Mouse (Mus musculus): ENCODE data around the gene H2-Q4.
A peak's percentile ranks its signal among the peaks of the same experiment; 100 is the strongest.
"Not testable (repeated sequence)": the region's sequence is repeated elsewhere in the genome, so short reads cannot be mapped to it uniquely, and the experiment has no call there.

H2-Q4 gene

DNA sequence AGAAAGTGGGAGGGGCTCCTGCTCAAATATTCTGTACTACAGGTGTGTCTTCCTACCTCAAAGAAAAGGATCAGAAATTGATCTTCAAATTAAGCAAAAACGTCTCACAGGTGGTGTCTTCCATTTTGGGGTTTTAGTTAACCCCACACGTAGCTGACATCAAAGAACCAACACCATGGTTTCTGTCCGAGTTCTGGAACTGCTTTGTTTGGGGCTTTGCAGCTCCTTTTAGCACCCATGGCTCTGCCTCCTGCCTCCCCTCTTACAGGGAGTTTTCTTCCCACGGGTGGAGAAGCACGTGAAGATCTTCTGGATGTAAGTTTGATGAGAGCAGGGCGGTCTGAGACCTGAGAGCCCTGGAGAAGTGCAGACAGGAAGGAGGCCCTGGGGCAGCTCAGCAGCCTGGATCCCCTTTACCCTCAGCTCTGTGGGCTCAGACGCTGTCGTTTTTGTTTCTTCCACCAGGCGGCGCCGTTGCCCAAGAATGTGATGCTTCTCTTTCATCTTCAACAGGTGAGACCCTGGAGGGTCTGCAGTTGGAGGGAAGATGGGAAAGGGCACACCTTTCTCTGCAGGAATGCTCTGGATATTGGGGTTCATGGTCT, 40.9 kb downstream of the H2-Q4 start:
- peak; percentile 23 for DNase-seq (ENCODE audit: low read depth)

DNA sequence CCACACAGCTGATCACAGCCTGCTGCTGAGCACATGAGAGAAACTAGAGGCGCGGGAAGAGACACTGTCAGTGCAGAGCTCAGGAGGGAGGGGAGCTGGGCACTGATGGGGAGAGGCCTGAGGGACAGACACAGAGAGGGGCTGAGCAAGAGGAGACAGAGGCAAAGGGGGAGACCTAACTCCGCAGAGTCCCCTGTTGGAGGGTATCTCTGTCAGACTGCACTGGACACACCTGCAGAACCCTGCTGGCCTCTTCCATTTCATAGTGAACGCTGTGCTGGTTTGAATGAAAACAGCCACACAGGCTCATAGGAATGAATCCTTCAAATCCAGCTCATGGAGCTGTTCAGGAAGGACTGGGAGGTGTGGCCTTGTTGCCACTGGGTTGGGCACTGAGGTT, 41.9 kb downstream of the H2-Q4 start:
- DNase-seq (ENCODE audit: low read depth): not testable (repeated sequence)

DNA sequence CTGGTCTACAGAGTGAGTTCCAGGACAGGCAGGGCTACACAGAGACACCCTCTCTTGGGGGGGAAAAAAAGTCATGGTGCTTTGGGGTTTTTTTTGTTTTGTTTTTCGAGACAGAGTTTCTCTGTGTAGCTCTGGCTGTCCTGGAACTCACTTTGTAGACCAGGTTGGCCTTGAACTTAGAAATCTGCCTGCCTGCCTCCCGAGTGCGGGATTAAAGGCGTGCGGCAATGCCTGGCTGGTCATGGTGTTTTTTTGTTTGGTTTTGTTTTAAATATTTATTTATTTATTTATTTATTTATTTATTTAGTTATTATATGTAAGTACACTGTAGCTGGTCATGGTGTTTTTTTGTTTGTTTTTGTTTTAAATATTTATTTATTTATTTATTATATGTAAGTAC, 42.9 kb downstream of the H2-Q4 start:
- DNase-seq (ENCODE audit: low read depth): not testable (repeated sequence)

DNA sequence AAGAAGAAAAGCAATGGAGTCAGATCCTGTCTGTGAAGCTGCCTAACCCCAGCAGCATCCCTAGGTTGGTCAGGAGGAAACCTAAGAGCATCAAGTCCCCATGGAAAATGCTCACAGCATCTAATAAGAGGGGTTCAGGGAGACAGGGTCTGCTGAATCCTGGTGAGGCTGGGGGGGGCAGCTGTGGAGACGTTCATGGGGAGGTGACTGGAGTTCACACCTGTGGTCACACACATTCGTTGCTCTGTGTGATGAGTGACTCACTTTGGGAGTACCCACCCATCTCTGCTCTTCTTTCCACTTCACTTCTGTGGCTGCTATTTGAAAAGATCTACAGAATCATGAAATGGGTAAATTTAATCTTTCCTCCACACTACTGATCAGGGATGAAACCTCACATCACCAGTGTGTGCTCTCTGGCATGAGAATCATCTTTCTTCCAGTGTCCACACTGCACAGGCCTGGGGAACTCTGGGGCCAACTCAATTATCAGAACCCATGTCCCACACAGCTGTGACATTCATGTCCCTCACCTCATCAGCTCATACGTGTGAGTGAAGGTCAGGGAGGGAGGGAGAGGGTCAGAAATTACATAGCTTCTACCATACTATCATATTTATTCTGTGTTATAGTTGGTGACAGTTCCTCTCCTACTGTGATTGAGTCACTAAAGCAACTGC, 43.9 kb downstream of the H2-Q4 start:
- not testable (repeated sequence) for DNase-seq (ENCODE audit: low read depth)

DNA sequence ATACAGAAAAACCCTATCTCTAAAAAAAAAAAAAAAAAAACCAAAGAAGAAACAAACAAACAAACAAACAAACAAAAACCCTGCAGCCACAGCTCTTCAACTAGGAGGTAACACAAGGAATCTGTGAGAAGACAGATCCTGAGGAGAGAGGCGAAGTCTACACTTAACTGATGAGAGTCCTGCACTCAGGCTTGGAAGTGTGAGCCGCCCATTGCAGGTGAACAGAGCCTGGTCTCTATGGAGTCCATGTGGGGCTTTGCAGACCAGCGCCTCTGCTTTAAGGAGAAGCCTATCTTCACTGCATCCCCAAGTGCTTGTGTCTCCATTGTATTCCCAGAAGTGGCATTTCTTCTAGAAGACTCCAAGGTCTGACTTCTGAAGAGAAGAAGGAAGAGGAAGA, 44.7 kb downstream of the H2-Q4 start:
- DNase-seq (ENCODE audit: low read depth): not testable (repeated sequence)

DNA sequence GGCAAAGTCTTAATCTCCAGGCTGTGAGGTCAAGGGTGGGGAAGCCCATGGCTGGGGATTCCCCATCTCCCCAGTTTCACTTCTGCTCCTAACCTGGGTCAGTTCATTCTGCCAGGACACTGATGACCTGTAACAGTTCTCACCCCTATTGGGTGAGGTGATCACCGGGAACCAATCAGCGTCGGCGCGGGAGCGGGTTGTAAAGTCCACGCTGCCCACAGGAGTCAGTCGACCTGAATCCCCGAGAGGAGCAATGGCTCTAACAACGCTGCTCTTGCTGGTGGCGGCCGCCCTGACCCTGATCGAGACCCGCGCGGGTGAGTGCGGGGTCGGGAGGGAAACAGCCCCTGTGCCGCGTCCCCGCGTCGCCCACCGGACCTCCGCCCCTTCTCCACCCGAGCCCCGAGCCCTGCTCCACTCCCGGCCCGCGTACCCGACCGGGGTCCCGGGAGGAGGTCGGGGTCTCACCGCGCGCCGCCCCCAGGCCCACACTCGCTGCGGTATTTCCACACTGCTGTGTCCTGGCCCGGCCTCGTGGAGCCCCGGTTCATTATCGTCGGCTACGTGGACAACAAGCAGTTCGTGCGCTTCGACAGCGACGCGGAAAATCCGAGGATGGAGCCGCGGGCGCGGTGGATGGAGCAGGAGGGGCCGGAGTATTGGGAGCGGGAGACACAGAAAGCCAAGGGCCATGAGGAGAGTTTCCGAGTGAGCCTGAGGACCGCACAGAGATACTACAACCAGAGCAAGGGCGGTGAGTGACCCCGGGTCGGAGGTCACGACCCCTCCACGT, 45.4 kb downstream of the H2-Q4 start, which contains the start of gene H2-Q6:
Gene H2-Q6 (plus strand): TSS at position 227 of the 793 bp plus-strand sequence.
- not testable (repeated sequence) for DNase-seq (ENCODE audit: low read depth)

DNA sequence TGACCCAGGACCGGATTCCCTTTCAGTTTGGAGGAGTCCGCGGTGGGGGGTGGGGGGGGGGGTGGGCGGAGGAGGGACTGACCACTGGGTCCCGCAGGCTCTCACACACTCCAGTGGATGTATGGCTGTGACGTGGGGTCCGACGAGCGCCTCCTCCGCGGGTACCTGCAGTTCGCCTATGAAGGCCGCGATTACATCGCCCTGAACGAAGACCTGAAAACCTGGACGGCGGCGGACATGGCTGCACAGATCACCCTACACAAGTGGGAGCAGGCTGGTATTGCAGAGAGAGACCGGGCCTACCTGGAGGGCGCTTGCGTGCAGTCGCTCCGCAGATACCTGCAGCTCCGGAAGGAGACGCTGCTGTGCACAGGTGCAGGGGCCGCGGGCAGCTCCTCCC, 46.1 kb downstream of the H2-Q4 start:
- not testable (repeated sequence) for DNase-seq (ENCODE audit: low read depth)

DNA sequence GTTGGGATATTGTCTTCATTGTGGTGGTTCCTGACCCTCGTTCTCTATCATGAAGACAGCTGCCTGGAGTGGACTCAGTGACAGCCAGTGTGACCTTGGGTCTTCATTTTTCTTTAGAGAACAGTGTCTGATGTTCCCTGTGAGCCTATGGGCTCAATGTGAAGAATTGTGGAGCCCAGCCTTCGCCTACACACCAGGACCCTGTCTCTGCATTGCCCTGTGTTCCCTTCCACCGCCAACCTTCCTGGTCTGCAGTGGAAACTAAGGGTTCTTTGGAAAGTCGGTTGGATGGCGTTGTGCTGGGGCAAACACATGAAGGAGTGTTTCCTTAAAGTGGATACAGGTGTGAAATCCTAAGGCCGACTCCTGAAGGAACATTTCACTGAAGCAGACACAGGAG, 49.5 kb downstream of the H2-Q4 start:
- not testable (repeated sequence) for DNase-seq (ENCODE audit: low read depth)

DNA sequence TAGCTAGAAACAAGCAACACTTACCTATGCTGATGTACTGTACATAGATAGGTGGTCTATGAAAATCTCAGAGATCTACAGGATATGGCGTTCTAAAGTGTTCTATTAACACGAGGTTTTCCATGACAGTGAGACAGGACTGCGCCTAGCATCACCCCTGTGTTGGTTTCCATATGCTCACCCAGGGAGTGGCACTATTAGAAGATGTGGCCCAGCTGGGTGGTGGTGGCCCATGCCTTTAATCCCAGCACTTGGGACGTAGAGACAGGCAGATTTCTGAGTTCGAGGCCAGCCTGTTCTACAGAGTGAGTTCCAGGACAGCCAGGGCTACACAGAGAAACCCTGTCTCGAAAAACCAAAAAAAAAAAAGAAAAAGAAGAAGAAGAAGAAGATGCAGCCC, 51.3 kb downstream of the H2-Q4 start:
- not testable (repeated sequence) for DNase-seq (ENCODE audit: low read depth)

DNA sequence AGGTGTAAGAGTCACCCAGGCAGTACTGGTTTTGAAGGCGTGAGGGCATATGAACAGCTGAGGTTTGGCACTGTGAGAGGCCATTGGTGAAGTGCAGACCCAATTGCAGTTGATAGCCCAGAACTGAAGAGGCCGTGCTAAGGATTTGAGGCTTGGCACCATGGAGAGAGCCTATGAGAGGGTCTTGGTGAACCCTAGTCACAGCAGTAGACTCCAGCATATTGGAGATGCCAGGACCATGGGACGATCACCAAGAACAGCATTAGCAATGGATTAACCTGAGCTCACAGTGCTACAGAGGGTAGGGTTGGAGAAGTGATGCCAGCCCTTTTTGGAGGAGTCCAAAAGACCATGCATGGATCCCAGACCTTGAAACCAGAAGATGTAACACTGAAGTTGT, 52.8 kb downstream of the H2-Q4 start:
- DNase-seq (ENCODE audit: low read depth): not testable (repeated sequence)

DNA sequence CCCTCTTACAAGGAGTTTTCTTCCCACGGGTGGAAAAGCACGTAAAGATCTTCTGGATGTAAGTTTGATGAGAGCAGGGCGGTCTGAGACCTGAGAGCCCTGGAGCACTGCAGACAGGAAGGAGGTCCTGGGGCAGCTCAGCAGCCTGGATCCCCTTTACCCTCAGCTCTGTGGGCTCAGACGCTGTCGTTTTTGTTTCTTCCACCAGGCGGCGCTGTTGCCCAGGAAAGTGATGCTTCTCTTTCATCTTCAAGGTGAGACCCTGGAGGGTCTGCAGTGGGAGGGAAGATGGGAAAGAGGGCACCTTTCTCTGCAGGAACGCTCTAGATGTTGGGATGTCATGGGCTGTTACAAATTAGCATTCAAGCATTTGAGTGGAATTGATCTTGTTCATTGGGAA, 55.4 kb downstream of the H2-Q4 start:
- DNase-seq (ENCODE audit: low read depth): not testable (repeated sequence)

All from c-Kit-positive CD71-negative TER-119-negative erythroid progenitor cells, embryonic 14.5 days (primary cell).